Mouse (Mus musculus) retina, postnatal 1 day (tissue): Measurements from ENCODE around the gene Rps6ka2.

ENCODE experiments used
- DNase-seq: peaks from one replicate; pipeline ENCODE4 v3.0.0-alpha.2; 2012

The Rps6ka2 gene

DNA sequence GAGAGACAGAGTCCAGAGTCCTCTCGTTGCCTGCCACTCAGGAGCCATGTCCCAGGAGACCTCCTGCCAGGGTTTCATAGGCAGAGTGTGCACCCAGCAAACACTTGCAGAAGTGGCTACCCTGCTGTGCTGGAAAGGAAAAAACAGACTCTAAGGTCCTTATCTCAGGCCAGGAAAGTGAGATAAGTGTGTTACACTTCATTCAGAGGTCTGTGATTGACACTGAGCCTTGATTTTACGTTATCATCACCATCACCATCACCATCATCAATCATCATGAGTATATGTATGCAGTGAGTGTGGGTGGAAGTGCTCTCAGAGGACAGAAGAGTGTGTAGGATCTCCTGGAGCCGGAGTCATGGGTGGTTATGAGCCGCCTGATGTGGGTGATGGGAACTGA lies 51.4 kb downstream of the Rps6ka2 start:
- no peak for DNase-seq

DNA sequence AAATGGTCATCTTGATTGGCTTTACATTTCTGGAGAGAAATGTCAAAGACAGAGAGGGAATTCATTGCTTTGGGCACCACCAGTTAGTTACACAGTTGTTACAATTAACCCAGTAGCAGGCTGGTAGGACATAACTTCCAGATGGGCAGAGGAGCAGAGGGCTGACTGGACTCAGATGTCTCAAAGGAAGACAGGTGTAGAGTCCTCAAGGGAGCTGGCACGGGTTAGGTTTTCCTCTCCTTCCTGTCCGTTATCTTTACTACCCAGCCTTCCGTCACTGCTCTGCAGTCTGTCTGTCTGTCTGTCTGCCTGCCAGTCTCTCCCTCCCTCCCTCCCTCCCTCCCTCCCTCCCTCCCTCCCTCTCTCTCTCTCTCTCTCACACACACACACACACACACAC lies 52.3 kb downstream of the Rps6ka2 start:
- no peak for DNase-seq

DNA sequence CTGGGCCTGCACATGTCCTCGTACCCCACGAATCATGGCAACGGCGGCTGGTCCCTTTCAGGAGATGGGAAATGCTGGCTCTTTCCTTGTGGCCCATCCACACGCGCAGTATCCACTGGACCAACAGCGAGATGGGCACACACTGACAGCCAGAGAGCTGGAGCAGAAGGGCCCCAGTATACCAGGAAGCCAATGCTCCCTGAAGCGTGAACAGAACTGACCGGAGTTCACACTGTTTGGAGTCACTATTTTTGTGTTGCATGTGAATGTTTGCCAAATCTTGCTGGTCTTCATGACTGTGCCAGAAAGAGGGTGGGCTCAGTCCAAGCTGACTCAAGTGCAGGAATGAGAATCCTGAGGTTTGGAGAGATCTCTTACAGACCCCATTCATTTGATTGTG lies 58.6 kb downstream of the Rps6ka2 start:
- DNase-seq, result no peak

DNA sequence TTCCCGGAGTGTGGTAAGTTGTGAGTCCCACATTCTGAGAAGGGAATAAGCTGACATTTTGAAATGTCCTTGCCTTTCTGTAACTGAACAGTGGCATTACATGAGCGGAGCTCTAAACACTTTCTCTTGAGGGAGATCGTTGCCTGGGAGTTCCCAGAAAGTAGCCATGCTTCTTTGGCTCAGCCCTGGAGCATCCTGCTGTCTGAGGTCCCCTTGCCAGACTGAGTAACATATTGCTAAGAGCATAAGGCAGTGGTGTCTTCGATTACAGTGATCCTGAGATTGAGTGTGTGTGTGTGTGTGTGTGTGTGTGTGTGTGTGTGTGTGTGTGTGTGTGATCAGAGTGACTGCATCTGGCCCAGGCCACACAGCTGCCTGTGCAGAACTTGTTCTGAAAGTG lies 61.4 kb downstream of the Rps6ka2 start:
- no peak for DNase-seq

DNA sequence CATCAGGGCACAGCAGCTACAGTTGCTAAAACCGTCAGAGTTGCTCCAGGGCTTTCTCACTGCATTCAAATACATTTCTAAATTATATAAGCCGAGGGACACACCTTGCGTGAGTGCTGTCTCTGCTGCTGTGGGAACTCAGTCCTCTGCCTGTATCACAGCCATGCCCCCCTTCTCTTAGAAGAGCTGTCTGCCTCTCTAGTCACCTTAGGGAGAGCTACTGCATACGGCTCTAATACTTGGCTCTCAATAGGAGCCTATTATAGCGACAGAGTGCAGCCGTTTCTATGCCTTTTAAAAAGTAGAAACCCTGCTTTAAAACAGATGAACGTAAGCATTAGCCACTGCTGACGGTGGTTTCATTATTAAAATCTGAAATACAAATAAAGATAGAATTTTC lies 61.9 kb downstream of the Rps6ka2 start:
- no peak for DNase-seq

DNA sequence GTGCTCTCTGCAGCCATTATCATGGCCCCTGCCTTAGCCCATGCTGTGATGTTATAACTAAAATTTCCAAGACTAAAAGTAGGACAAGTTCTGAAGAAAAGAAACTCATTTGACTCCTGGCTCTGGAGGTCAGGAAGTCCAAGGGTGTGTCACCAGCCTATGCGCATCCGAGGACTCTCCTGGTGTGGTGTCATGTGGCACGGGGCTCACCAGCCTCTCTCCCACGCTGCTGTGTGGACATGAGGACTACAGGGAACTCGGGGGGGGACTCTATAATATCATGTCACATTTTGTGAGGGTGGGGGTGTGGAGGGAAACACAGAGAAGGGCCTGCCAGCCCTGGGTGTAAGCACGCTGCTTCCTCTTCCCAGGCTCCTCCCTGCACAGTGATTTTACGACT lies 62.5 kb downstream of the Rps6ka2 start:
- DNase-seq, result no peak

DNA sequence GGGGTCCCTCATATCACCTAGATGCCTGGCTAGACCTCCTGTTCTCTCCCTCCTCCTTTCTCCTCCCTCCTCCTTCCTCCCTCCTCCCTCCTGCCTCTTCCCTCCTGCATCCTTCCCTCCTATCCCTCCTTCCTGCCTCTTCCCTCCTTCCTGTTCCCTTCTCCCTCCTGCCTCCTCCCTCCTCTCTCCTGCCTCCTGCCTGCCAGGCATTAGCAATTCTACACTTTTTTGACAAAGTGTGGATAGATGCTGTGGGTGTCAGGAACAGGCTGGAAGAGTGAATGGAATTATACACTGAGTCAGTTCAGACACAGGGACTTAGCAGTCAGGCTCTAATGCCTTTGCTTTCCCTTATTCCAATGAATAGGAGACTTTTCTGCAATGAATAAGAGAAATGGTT lies 63.3 kb downstream of the Rps6ka2 start:
- DNase-seq, result no peak

DNA sequence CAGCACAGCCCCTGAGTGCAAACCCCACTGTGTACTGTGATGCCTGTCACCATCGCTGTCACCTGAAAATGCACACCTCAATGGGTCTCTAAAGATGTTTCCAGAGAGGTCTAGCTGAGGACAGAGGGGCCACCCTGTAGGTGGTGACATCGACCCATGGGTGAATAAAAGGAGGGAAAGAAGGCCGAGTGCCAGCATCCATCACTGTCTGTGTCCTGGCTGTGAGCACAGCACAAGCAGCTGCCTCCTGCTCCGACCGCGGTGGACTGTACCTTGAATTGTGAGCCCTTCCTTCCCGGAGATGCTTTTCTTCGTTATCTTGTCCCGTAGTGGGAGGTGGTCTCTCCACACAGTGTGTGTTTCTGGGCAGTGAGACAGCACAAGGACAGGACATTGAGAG lies 67.8 kb downstream of the Rps6ka2 start:
- DNase-seq, result no peak

DNA sequence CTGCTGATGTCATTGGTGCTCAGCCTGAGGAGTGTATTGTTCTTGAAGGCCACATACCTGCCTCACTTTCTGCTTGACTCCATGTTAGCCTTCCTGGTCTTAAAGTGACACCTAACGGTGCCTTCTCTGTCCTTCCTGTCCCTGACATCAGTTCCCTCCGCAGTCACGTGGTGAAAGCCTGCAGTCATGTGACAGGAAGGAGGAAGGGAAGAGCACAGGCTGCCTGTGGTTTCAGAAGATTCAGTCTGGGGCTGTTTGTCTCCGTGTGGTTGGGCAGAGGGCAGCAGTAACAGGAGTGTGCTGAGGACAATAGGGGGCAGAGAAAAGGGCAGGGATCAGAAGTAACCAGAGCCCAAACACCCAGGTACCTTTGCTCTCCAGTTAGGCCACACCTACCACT lies 68.9 kb downstream of the Rps6ka2 start:
- DNase-seq, result no peak

DNA sequence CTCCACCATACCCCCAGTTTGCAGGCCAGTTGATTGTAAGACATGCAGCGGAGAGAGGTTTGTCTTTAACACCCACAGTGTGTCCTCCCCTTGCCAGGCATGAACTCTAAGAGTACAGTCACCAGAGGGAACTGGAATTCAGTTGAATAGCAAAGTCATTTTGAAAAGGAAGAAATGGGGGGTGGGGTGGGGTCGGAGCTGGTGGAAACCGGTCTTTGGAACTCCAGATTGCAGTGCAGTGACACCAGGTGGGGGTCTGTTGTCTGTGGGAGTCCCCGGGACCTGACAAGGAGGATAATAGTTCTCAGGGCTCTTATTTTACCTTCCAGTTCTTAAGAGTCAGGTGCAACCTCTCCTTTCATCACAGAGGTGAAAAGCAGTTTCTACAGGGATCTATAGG lies 70.6 kb downstream of the Rps6ka2 start:
- no peak for DNase-seq

DNA sequence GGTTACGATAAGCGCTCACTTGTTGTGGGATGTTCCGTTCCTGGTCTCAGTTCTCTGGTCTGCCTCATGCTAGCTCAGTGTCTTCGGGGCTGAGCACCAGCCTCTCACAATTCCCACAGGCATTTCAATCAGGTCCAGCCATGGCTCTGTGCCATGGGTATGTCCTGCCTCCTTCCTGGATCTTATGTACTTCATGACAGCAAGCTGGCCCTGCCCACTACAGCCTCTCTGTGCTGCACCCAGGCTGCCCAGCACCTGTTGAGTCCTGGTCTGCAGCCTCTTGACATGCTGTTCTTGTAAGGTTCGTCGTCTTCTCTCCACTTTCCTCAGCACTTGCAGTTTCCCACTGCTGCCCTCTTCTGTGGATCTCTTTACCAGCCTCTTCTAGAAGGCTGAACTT lies 75.2 kb downstream of the Rps6ka2 start:
- no peak for DNase-seq

DNA sequence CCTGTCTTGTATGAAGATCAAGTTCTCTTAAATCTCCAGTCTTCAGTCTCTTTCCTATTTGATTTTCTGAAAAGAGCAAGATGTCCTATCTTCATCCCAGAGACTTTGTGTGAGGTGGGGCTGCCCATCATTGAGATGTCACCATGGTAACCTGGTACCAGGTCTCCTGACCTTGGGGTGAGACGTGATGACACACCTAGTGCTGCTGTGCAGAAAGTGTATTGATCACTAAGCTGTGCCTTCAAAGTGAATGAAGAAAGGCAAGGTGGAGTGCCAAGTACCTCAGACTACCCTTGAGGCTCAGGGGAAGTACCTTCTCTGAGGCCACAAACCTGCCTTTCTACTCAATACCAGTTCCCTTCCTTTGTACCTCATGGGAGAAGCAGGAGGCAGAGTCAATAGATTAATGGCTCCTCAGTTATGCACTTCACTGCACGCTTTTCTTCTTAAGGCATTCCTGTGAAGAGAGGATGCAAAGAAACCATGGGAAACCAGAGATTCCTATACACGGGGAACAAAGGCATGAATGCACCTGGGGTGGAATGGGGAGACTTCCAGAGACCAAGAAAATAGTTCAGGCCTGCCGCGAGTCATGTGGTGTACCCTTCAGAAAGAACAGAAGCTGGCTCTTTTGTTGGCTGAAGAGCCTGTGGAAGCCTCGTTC lies 77.1 kb downstream of the Rps6ka2 start:
- DNase-seq, result no peak

DNA sequence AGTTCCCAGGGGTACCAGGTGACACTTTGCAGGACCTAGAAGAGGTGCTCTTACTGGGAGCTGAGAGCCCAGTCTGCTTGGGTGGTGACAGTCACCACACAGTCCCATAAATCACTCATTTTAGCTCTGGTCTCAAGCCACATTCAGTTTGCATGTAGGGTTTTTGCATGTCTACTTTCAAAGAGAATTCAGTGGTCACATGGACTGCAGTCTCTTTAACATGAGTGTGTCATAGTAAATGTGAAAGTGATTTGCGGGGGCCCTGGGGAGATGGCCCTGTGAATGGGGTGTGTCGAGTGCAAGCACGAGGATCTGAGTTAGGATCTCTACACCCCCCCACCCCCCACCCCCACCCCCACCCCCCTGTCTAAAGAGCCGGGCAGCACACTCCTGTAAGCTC lies 80.5 kb downstream of the Rps6ka2 start:
- DNase-seq, result no peak

DNA sequence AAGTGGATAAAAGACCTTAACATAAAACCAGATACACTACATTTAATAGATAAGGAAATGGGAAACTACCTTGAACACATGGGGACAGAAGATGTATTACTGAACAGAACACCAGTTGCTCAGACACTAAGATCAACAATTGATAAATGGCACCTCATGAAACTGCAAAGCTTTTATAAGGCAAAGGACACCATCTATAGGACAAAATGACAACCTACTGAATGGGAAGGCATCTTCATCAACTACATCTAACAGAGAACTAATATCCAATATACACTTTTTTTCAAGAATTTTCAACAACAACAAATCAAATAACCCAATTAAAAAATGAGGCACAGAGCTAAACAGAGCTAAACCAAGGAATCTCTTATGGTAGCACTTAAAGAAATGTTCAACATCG lies 87.3 kb downstream of the Rps6ka2 start:
- no peak for DNase-seq

DNA sequence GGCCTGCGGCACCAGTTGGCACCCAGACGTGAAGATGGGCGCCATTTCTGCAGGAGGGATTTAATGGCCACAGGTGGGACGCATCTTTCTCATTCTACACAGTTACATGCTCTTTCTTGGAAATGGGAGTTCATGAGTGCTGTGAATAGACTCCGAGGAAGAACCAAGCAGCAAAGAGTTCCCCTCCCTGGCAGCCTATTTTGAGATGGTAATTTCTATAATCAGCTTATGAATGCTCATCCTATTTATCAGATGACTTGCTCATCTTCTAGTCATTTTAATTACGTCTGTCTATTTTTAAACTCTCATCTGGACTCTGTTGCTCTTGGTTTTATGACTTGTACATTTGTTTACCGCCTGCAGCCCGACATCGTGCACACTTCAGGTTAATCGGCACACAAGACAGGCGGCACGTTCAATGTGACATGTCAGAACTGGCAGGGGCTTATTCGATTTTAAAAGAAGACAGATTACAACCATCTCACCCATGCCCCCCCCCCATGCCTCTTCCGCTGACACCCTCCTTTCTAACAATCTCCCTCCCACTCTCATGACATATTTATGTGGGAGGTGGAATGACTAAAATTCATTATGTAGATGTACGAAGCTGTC lies 88.9 kb downstream of the Rps6ka2 start:
- DNase-seq, result peak; percentile 43

DNA sequence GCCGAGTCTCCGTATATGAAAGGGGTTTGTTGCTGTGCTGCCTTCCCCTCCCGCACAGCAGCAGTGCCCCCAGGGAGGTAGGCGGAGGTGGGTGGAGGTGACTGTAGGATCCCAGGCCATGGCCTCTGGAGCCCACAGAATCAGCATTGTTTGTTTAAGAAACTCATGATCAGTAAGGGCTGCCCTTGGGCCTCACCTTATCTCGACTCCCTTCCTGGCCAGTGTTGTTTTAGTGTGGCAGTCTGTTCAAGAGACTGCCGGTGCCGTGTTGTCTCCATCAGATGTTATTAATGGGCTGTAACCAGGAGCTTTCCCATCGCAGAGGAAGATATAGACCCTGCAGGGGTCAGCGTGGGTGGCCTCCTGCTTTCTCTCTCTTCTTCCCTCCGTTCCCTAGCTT lies 90.4 kb downstream of the Rps6ka2 start:
- DNase-seq, result no peak

DNA sequence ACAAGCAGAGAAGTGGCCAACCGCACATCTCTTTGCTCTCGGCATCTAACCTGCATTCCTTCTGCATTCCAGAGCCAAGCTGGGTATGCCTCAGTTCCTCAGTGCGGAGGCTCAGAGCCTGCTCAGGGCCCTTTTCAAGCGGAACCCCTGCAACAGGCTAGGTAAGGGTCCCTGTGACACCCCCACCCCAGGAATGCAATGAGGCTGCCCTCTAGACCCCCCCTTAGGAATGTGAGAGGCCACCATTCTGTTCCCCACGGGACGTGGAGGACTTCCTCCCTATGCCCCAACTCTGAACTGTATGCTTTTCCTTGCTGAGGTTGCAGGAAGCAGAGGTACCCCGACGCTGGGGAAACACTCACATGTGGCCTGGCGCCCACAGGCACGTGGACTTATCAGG lies 92.1 kb downstream of the Rps6ka2 start:
- peak; percentile 50 for DNase-seq

DNA sequence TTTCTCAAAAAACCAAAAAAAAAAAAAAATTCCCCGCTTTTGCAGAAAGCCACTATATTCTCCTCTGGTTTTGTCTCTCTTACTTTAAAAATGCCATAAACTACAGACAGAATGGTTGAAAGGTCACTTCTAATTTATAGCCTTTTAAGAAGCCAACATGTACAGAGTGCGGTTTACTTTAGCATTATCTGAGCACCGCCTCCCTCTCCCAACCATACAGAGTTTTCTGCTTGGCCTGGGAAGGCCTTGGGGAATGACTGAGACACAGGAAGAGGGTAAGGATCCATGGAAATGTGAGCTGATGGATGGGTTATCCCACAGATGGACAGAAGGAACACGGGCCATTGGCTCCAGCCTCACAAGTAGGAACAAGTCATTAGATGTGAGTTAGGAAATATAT lies 92.7 kb downstream of the Rps6ka2 start:
- DNase-seq, result no peak

DNA sequence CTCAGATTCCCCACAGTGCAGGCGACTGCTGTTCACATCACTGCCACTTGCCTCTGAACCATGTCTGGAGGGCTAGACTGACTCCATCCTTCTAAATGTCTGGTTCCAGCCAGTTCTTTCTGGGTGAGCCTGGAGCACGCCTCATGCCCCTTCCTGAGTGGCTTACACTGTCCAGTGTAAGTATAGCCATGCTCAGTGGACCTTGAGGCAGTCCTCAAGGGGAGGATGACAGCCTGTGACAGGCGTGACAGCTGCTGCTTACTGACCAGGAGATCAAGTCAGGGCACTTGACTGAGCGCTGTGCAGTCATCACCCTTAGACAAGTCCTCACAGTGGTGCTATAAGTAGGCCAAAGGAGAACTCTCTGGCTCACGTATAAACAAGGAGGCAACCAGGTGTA lies 94.7 kb downstream of the Rps6ka2 start:
- DNase-seq, result peak; percentile 56

DNA sequence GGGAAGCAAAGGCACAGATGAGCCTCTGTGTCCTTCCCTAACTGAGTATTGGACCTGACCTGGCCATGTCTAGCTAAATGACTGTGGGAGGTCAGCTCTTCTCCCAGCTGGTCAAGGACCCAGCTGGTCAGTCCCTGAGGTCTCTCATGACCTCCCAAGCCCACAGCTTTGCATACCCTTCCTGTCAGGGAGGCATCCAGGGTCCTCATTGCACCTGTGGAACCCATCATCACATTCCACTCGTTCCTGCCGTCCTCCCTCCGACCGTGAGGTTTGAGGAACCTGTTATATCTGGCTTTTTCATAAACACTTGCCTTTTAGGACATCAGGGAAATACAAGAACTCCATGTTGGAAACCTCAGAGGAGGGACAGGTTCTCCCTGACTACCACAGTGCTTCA lies 95.4 kb downstream of the Rps6ka2 start:
- DNase-seq, result no peak

DNA sequence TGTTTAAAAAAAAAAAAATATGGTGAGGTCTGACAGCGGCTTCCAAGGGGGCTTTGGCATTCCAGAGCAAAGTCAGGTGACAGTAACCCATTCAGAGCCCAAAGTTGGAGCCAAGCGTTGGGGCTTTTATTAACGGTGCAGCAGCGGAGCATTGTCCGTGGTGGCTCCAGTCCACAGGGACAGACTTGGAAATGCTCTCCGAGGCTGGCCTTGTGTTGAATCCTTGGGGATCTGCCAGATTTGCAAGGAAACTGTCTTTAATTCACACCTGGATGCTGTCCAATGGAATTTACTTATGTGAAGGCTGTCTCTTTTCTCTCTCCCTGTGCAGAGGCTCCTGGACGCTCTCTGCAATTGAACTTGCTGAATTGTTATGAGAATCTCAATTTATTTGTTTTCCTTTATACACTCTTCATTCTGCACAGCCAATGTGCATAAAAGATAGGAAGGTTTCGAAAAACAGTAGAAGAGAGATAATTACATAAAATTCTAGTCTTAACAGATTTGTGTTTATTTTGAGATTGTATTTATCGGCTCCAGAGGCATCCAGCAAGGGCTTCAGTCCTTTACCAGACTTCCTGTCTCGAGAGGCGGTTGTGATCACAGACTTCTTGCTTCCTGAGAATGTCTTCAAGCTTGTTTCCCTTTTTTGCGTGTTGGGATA lies 95.9 kb downstream of the Rps6ka2 start:
- no peak for DNase-seq

DNA sequence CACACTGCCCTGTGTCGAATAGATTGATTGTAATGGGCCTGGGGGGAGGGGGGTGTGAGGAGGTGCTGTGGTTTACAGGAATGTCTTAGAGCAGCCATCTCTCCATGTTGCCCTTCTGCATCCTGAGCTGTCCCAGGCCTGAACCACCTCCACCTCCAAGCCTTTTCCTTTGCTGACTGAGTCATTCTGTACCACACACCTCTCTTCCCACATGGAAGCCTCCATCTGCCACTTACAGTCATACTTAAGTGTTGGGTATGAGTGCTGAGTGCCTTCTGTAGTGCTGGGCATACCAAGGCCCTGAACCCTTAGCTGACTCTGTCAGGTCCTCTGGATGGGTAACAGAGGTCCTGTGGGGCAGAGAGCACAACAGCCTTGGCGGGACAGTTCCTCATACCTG lies 97.9 kb downstream of the Rps6ka2 start:
- DNase-seq, result no peak

DNA sequence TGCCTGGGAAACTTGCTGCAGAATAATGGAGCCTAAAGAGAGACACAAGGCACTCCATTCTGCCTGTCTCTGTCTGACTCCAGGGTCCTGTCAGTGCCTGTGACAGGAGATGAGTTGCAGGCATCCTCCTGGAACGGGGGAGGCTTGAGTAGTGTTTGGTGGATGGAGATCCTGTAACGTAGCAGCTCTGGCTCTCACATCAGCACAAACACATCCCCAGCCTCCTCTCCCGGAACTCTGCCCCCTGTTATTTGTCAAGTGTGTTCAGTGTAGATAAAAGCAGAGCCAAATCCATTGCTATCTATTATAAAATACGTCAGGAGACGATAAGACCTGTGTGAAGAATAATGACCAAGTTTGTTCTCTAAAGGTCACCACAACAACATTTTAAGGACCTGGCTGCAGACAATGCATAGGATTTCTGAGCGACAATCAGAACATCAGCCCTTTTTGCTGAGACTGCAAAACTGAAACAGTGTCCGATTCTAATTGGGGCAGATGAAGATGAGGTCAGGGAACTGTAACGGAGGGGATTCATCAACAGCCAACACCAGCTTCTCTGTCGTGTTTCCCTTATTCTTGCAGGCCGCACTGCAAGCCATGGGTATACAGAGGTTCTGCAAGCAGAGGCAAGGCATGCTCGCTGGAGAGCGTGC lies 99.4 kb downstream of the Rps6ka2 start:
- no peak for DNase-seq

DNA sequence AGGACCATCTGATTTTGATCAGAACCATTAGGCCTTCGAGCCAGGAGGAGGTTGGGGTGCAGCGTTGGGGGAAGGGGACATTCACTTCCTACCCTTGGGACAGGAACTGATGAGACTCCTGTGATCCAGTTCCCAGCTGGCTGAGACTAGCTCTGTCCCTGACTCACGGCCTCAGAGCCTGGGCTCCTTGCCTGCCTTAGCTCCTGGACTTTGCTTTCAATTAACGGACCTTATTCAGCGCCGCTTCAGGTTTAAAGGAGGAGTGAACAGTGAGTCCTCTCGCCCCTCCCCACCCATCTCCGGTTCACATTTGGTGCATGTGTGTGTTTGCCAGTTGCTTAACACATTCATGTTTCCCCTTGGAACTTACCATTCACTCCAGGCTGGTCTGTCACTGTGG lies 100.6 kb downstream of the Rps6ka2 start:
- no peak for DNase-seq
